Mouse (Mus musculus): ENCODE measurements around the gene Ripor3. TPM values are rescaled to one million over a fixed set of nuclear protein-coding genes. Genes with fewer than 3 reads are reported as not detected.
"Not testable (repeated sequence)": the region's sequence is repeated elsewhere in the genome, so short reads cannot be mapped to it uniquely, and the experiment has no call there.

Gene Ripor3
- polyA plus RNA-seq (2014; fragmentation: Nextera tagmentation; extraction: Ambion mirVana) = 0.72 and 1.00 TPM in 2 replicates

DNA sequence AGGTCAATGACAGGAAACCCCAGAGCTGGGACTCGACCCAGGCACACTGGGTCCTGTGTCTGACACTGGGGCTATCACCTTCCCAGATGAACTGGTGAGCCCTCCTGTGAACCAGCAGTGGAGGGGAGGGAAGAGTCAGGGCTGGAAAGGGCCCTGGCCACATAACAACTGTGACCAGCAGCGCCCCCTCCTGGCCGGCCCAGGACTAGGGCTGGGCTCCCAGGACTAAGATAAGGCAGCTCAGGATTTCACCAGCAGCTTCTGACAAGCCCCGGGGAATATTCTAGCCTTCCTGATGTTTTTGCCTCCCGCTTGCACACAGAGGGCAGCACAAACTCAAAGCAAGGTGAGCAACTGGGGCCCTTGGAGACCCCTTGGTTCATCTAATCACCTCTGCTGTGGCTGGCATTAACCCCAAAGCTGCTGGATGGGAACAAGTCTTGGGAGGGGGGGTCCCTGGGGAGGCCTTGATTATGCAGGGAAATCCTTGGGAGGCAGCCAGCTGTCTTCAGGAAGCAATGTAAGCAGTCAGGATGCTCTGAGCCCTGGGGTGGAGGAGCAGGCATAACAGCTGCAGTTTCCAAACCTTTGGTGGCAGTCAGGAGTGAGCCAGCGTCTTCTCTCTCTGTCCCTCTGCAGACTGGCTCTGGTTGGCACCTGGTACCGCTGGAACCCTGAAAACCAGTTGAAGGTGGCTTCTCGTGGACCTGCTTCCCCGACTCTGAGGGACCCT is at the start of gene Ripor3:
Gene Ripor3 (minus strand): TSS at position 683 of the 733 bp plus-strand sequence.
- no peak within 1 kb of the TSS for H3K4me2 ChIP-seq (ENCODE audit: low read depth, low read length, severe bottlenecking)
- no peaks in the 10 kb centered on the region for H3K36me3 ChIP-seq (ENCODE audit: control insufficient read depth, insufficient read depth, low read length)
- ATAC-seq (replicated peaks; ENCODE audit: low FRiP score) (no peak), DNase-seq (ENCODE audit: low spot score) (peak; percentile 85)
- 0 out of 2 replicates have a peak, but pooled peaks cover 3% of the 10 kb centered on the region for H3K4me1 ChIP-seq (replicated peaks; ENCODE audit: control insufficient read depth, insufficient read depth, low read length)
- H3K4me3 ChIP-seq (ENCODE audit: low read depth, low read length) = no peak within 1 kb of the TSS
- 40% methylated on average over 9 of the region's 9 CpGs for WGBS
- no peak within 1 kb of the TSS for H3K9ac ChIP-seq (ENCODE audit: low read length)
- no peaks in the 10 kb centered on the region for H3K27me3 ChIP-seq (ENCODE audit: control insufficient read depth, insufficient read depth, low read length)
- no peak within 1 kb of the TSS for H3K27ac ChIP-seq (ENCODE audit: low read depth, low read length)
- H3K9me3 ChIP-seq (ENCODE audit: control insufficient read depth, low read length) = no peaks in the 10 kb centered on the region

- Histone ChIP-seq H3K27ac (ENCODE audit: low read depth, low read length) (no peak overlapping the region), H3K36me3 (ENCODE audit: control insufficient read depth, insufficient read depth, low read length) (no peaks in the 10 kb centered on the region), H3K27me3 (ENCODE audit: control insufficient read depth, insufficient read depth, low read length) (no peaks in the 10 kb centered on the region), H3K9me3 (ENCODE audit: control insufficient read depth, low read length) (no peaks in the 10 kb centered on the region; the same call in 1 of the 2 replicates), H3K4me3 (ENCODE audit: low read depth, low read length) (no peak overlapping the region), H3K9ac (ENCODE audit: low read length) (no peak overlapping the region), H3K4me1 (replicated peaks; ENCODE audit: control insufficient read depth, insufficient read depth, low read length) (no peaks in the 10 kb centered on the region), H3K4me2 (ENCODE audit: low read depth, low read length, severe bottlenecking) (no peak overlapping the region)
- WGBS = 75% methylated on average over 6 of the region's 6 CpGs
- DNase-seq (ENCODE audit: low spot score) = no peak
- no peak for ATAC-seq (replicated peaks; ENCODE audit: low FRiP score)
Observed at GRCm38 (mm10) chr2:168059200-168059790, 48.9 kb upstream of the Ripor3 start.

DNA sequence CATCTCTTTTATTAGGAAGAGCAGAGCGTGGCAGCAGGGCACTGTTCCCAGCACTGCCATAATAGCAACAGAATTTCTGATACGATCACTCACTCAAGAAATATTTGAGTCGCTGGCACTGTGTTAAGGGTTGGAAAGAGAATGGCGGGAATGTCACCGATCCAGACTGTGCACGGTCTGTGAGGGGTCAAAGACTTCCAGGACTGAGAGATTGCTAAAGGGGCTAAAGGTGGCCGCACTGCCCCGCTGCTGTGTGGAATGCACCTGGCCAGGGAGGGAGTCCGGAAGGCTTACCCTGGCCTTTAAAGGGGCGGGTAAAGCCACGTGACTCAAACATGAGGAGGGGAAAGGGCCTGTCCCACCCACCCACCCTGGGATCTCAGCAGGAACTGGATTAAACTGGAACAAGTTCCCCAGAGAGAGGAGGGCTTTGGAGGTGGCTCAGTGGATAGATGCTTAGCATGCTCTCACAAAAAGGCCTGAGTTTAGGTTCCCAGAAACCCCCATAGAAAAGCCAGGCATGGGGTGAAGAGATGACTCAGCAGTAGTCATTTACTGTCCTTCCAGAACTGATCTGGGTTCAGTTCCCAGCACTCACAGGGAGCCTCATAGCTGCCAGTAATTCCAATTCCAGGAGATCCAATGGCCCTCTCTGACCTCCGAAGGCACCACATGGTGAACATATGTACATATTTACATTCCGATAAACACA is 48.2 kb upstream of the Ripor3 start:
- Histone ChIP-seq H3K4me3 (ENCODE audit: low read depth, low read length) (no peak overlapping the region), H3K9me3 (ENCODE audit: control insufficient read depth, low read length) (no peaks in the 10 kb centered on the region; the same call in 1 of the 2 replicates), H3K27me3 (ENCODE audit: control insufficient read depth, insufficient read depth, low read length) (no peaks in the 10 kb centered on the region), H3K4me2 (ENCODE audit: low read depth, low read length, severe bottlenecking) (no peak overlapping the region), H3K9ac (ENCODE audit: low read length) (no peak overlapping the region), H3K36me3 (ENCODE audit: control insufficient read depth, insufficient read depth, low read length) (no peaks in the 10 kb centered on the region), H3K4me1 (replicated peaks; ENCODE audit: control insufficient read depth, insufficient read depth, low read length) (no peaks in the 10 kb centered on the region), H3K27ac (ENCODE audit: low read depth, low read length) (no peak overlapping the region)
- no peak for DNase-seq (ENCODE audit: low spot score)
- no peak for ATAC-seq (replicated peaks; ENCODE audit: low FRiP score)
- 24% methylated on average over 13 of the region's 13 CpGs for WGBS

GRCm38 (mm10) chr2:168057876-168058275 is 47.5 kb upstream of the Ripor3 start:
- 59% methylated on average over 2 of the region's 2 CpGs for WGBS
- not testable (repeated sequence) for H3K4me3 ChIP-seq (ENCODE audit: low read depth, low read length); H3K27ac ChIP-seq (ENCODE audit: low read depth, low read length); H3K9ac ChIP-seq (ENCODE audit: low read length); H3K4me2 ChIP-seq (ENCODE audit: low read depth, low read length, severe bottlenecking); H3K4me1 ChIP-seq (replicated peaks; ENCODE audit: control insufficient read depth, insufficient read depth, low read length); H3K9me3 ChIP-seq (ENCODE audit: control insufficient read depth, low read length); H3K36me3 ChIP-seq (ENCODE audit: control insufficient read depth, insufficient read depth, low read length); DNase-seq (ENCODE audit: low spot score); H3K27me3 ChIP-seq (ENCODE audit: control insufficient read depth, insufficient read depth, low read length); ATAC-seq (replicated peaks; ENCODE audit: low FRiP score)

- H3K36me3 ChIP-seq (ENCODE audit: control insufficient read depth, insufficient read depth, low read length) = no peaks in the 10 kb centered on the region
- no peak overlapping the region for H3K4me3 ChIP-seq (ENCODE audit: low read depth, low read length)
- peaks cover 3% of the 10 kb centered on the region for H3K27me3 ChIP-seq (ENCODE audit: control insufficient read depth, insufficient read depth, low read length)
- no peak overlapping the region for H3K27ac ChIP-seq (ENCODE audit: low read depth, low read length)
- H3K9ac ChIP-seq (ENCODE audit: low read length) = no peak overlapping the region
- no peaks in the 10 kb centered on the region for H3K4me1 ChIP-seq (replicated peaks; ENCODE audit: control insufficient read depth, insufficient read depth, low read length)
- H3K9me3 ChIP-seq (ENCODE audit: control insufficient read depth, low read length) = no peaks in the 10 kb centered on the region; the same call in 1 of the 2 replicates
- ATAC-seq (replicated peaks; ENCODE audit: low FRiP score) (no peak), DNase-seq (ENCODE audit: low spot score) (no peak)
- H3K4me2 ChIP-seq (ENCODE audit: low read depth, low read length, severe bottlenecking) = no peak overlapping the region
- WGBS = 69% methylated on average over 8 of the region's 8 CpGs
Observed at GRCm38 (mm10) chr2:168056666-168056933, 46.2 kb upstream of the Ripor3 start.

DNA sequence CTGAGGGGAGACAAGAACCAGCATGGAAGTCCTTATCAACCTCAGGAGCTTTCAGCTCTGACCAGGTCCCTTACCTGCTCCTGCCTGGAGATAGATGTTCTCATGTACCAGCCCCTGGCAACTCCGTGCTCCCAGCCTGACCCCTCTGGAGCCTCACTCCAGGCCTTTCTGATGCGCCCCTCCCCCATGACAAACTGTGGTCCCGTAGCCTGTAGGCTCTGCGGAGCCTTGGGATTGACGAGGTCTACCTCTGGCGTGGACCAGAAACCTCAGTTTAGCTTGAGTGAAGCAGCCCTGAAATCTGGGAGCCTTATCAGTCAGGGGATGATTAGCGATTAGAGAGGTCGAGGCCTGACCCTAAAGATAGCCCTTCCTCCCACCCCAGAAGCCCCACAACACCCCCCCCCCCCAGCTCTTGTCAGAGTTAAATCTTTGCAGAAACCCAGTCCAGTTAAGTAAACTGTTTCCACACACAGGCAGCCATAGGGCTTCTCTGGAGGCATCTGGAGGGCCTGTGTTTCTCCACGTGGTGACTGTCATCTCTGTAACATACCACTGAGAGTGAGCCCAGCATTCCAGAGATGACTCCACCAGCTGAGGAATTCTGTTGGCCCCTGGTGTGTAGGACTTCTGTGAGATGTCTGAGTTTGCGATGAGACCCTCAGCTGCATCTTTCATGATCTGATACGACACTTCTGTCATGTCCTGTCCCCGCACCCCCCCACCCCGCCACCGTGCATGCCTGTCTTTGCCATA is 45.7 kb upstream of the Ripor3 start:
- ATAC-seq (replicated peaks; ENCODE audit: low FRiP score) = no peak
- WGBS = 41% methylated on average over 14 of the region's 14 CpGs
- H3K27ac ChIP-seq (ENCODE audit: low read depth, low read length) = no peak overlapping the region
- H3K9me3 ChIP-seq (ENCODE audit: control insufficient read depth, low read length) = no peaks in the 10 kb centered on the region; the same call in 1 of the 2 replicates
- no peaks in the 10 kb centered on the region for H3K36me3 ChIP-seq (ENCODE audit: control insufficient read depth, insufficient read depth, low read length)
- H3K9ac ChIP-seq (ENCODE audit: low read length) = no peak overlapping the region
- H3K4me2 ChIP-seq (ENCODE audit: low read depth, low read length, severe bottlenecking) = no peak overlapping the region
- no peak overlapping the region for H3K4me3 ChIP-seq (ENCODE audit: low read depth, low read length)
- peaks cover 7% of the 10 kb centered on the region for H3K27me3 ChIP-seq (ENCODE audit: control insufficient read depth, insufficient read depth, low read length)
- H3K4me1 ChIP-seq (replicated peaks; ENCODE audit: control insufficient read depth, insufficient read depth, low read length) = no peaks in the 10 kb centered on the region
- DNase-seq (ENCODE audit: low spot score) = no peak

GRCm38 (mm10) chr2:168054142-168054541 is 43.7 kb upstream of the Ripor3 start:
- no peak for DNase-seq (ENCODE audit: low spot score)

DNA sequence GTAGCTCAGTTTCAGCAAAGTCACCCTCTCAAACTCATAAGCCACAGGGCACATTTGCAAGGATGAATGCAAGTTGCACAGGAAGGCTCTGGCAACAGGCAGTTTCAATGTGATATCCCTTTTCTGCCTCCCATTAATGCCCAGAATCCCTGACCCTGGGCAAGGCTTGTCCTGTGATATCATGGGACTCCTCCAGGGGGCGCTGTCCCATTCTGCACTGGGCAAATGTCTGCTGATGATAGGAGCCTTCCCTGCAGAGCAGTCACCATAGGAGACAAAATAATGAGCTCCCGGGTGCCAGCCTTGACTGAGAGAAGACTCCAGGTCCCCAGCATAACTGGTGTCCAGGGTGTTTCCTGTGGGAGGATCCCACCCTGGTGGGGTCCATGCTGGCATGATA is 42.3 kb upstream of the Ripor3 start:
- Histone ChIP-seq H3K9me3 (ENCODE audit: control insufficient read depth, low read length) (no peaks in the 10 kb centered on the region), H3K36me3 (ENCODE audit: control insufficient read depth, insufficient read depth, low read length) (no peaks in the 10 kb centered on the region), H3K27me3 (ENCODE audit: control insufficient read depth, insufficient read depth, low read length) (peaks cover 21% of the 10 kb centered on the region), H3K4me2 (ENCODE audit: low read depth, low read length, severe bottlenecking) (no peak overlapping the region), H3K4me3 (ENCODE audit: low read depth, low read length) (no peak overlapping the region), H3K27ac (ENCODE audit: low read depth, low read length) (no peak overlapping the region), H3K9ac (ENCODE audit: low read length) (no peak overlapping the region), H3K4me1 (replicated peaks; ENCODE audit: control insufficient read depth, insufficient read depth, low read length) (peaks cover 12% of the 10 kb centered on the region)
- ATAC-seq (replicated peaks; ENCODE audit: low FRiP score) (no peak), DNase-seq (ENCODE audit: low spot score) (peak; percentile 77)
- 14% methylated on average over 2 of the region's 2 CpGs for WGBS

More at GRCm38 (mm10) chr2:168054142-168054541, 43.7 kb upstream of the Ripor3 start:
- Histone ChIP-seq H3K9me3 (ENCODE audit: control insufficient read depth, low read length) (no peaks in the 10 kb centered on the region), H3K4me2 (ENCODE audit: low read depth, low read length, severe bottlenecking) (no peak overlapping the region), H3K4me3 (ENCODE audit: low read depth, low read length) (no peak overlapping the region), H3K27me3 (ENCODE audit: control insufficient read depth, insufficient read depth, low read length) (peaks cover 18% of the 10 kb centered on the region), H3K9ac (ENCODE audit: low read length) (no peak overlapping the region), H3K27ac (ENCODE audit: low read depth, low read length) (no peak overlapping the region), H3K4me1 (replicated peaks; ENCODE audit: control insufficient read depth, insufficient read depth, low read length) (peaks cover 10% of the 10 kb centered on the region), H3K36me3 (ENCODE audit: control insufficient read depth, insufficient read depth, low read length) (no peaks in the 10 kb centered on the region)
- ATAC-seq (replicated peaks; ENCODE audit: low FRiP score) = no peak
- WGBS = 95% methylated on average over 11 of the region's 11 CpGs

Measured in forebrain, embryonic 11.5 days (tissue).